Mouse (Mus musculus): ENCODE measurements at regions not wholly inside any gene's neighbourhood (a gene's known extent, or its start where the extent isn't known, plus 50 kb on each side); places are given as distances from the start of the nearest gene placed in this dataset.

DNA sequence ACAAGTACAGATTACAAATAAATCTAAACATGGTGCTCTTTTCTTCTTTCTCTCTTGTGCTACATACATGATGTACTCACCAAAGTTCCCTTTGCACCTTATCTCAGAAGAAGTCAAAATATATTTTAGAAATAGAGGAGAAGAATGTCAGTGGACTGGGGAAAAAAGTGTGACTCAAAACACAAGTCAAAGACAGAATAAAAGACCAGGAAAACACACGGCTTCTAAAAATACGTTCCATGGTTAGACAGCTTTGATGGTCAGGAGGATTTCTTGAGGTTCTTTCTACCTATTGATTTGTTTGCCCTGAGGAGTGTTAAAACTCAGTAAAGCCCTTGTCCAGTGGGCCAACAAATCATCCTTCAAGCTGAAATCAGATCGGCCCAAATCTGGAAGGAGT, 260.5 kb upstream of the Ptger4 start (continued):
- no peak for TF ChIP-seq NELFE (IDR thresholded peaks at IDR 0.05; ENCODE audit: low read depth, low read length)
- TF ChIP-seq ZC3H11A (IDR thresholded peaks at IDR 0.05; ENCODE audit: low read depth, low read length) = no peak
- peak; percentile 78 for TF ChIP-seq EP300 (IDR thresholded peaks at IDR 0.05; ENCODE audit: low read length)
- TF ChIP-seq POLR2AphosphoS2 (IDR thresholded peaks at IDR 0.05; ENCODE audit: low read depth, low read length) = no peak
- peak; percentile 85 for TF ChIP-seq JUND (conservative IDR thresholded peaks at IDR 0.05; ENCODE audit: low read depth, low read length)
- TF ChIP-seq GABPA (IDR thresholded peaks at IDR 0.05; ENCODE audit: insufficient replicate concordance, low read depth, low read length) = no peak
- no peak for TF ChIP-seq CTCF (conservative IDR thresholded peaks at IDR 0.05 in 1 of 2, IDR thresholded peaks at IDR 0.05 in 1 of 2; ENCODE audit: low read depth in 2 of 2, low read length in 2 of 2)
- no peak for TF ChIP-seq NRF1 (IDR thresholded peaks at IDR 0.05; ENCODE audit: low read depth, low read length)
- TF ChIP-seq HCFC1 (IDR thresholded peaks at IDR 0.05; ENCODE audit: low read depth, low read length) = no peak
- 0 out of 2 replicates have a peak, but pooled peaks have one; percentile 23 for TF ChIP-seq TCF12 (IDR thresholded peaks at IDR 0.05; ENCODE audit: low read depth, low read length)
- no peak for TF ChIP-seq CHD1 (IDR thresholded peaks at IDR 0.05; ENCODE audit: low read depth, low read length)
- TF ChIP-seq ZNF384 (IDR thresholded peaks at IDR 0.05; ENCODE audit: low read depth, low read length) = no peak
- TF ChIP-seq KAT2A (IDR thresholded peaks at IDR 0.05; ENCODE audit: insufficient replicate concordance, low read length) = no peak
- no peak for TF ChIP-seq MAFK (IDR thresholded peaks at IDR 0.05; ENCODE audit: insufficient replicate concordance, low read length)
- no peak for TF ChIP-seq ZMIZ1 (IDR thresholded peaks at IDR 0.05; ENCODE audit: low read depth, low read length)
- TF ChIP-seq USF1 (IDR thresholded peaks at IDR 0.05; ENCODE audit: low read depth, low read length) = no peak

DNA sequence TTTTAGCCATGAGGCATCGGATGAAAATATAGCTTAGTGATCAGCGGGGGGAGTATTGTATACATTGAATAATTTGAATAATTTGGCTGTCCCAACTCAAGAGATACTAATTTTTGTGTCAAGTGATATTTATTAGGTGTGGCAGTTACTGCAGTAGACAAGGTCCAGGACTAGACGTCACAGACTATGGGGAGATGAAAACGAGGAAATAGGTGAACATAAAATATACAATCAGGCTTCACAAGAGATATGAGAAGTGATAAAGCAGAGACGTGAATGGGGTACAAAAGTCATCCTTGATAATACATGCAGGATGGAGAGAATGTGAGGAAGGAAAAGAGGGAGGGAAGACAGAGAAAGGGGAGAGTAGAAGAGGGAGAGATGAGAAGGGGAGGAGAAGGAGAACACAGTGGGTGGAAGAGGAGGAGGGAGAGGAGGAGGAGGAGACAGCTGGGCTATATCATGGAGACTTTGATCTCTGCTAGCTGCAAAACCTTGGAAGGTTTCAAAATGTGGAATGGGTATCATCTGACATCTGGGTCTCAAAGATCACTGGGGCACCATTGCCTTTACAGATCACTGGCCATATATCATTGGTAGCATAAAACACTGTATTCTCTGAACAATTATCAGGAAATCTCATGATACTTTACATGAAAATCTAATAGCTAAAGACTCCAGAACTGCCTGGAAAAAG, 263.0 kb upstream of the Ptger4 start:
- H3K9me3 ChIP-seq (replicated peaks; ENCODE audit: low read length) = no peaks in the 10 kb centered on the region
- no peak overlapping the region for H3K27ac ChIP-seq (ENCODE audit: insufficient read depth, low read depth)
- no peak overlapping the region for H3K4me2 ChIP-seq (ENCODE audit: insufficient read depth, low read depth, poor library complexity, severe bottlenecking)
- TF ChIP-seq E2F4 (IDR thresholded peaks at IDR 0.05; ENCODE audit: insufficient replicate concordance, low read depth, low read length) (no peak), ZMIZ1 (IDR thresholded peaks at IDR 0.05; ENCODE audit: low read depth, low read length) (no peak), KAT2A (IDR thresholded peaks at IDR 0.05; ENCODE audit: insufficient replicate concordance, low read length) (no peak), USF1 (IDR thresholded peaks at IDR 0.05; ENCODE audit: low read depth, low read length) (no peak), NELFE (IDR thresholded peaks at IDR 0.05; ENCODE audit: low read depth, low read length) (no peak), JUN (IDR thresholded peaks at IDR 0.05; ENCODE audit: insufficient read depth, low read depth, low read length) (no peak), ZNF384 (IDR thresholded peaks at IDR 0.05; ENCODE audit: low read depth, low read length) (no peak), PAX5 (IDR thresholded peaks at IDR 0.05; ENCODE audit: low read length) (no peak), CHD1 (IDR thresholded peaks at IDR 0.05; ENCODE audit: low read depth, low read length) (no peak), CHD2 (IDR thresholded peaks at IDR 0.05; ENCODE audit: low read length) (no peak), NRF1 (IDR thresholded peaks at IDR 0.05; ENCODE audit: low read depth, low read length) (no peak)
- no peaks in the 10 kb centered on the region for H3K79me2 ChIP-seq (replicated peaks; ENCODE audit: control insufficient read depth, extremely low read depth, insufficient read depth, poor library complexity, severe bottlenecking)
- H3K27me3 ChIP-seq (replicated peaks) = no peaks in the 10 kb centered on the region
- in situ Hi-C loops (cut with MboI; ENCODE audit: low pct_ligation_motif_present, low pct_unique_long_range_greater_than_20kb, low sequenced_read_pairs) (no loop called here), dilution Hi-C loops (cut with MboI; ENCODE audit: extremely low pct_ligation_motif_present, extremely low pct_unique_long_range_greater_than_20kb, low sequenced_read_pairs) (no loop called here)
- no peaks in the 10 kb centered on the region for H3K36me3 ChIP-seq (replicated peaks in 1 of 2; ENCODE audit: control insufficient read depth in 1 of 2, insufficient read depth in 1 of 2, low read length in 1 of 2)
- no peak overlapping the region for H3K9ac ChIP-seq (ENCODE audit: insufficient read depth, low read depth)
- H3K4me1 ChIP-seq (ENCODE audit: control insufficient read depth in 1 of 2, insufficient read depth in 2 of 2) = peaks cover 4 to 20% of the 10 kb centered on the region in 2 experiments
- H3K4me3 ChIP-seq (replicated peaks in 1 of 3; ENCODE audit: low read depth in 2 of 3, low read length in 2 of 3, poor library complexity in 1 of 3) = no peak overlapping the region
- DNase-seq (ENCODE audit: extremely low read depth) = no peak
